Mouse (Mus musculus): ENCODE data around the gene Esam. TPM values are rescaled to one million over a fixed set of nuclear protein-coding genes. Genes with fewer than 3 reads are reported as not detected.
A peak's percentile ranks its signal among the peaks of the same experiment; 100 is the strongest.

Gene Esam
- total RNA-seq, 2 experiments from 2014 or later: 62.5 to 77.7 TPM

GRCm38 (mm10) chr9:37528225-37528970, 520 bp downstream of the Esam start:
- intact Hi-C loops (cut with DNase I): loop anchor here (5.0 kb wide), 2 partner anchors 66 to 89 kb away; no protein-coding TSS in a partner anchor
- DNase-seq (ENCODE audit: low spot score): peak; percentile 40

- intact Hi-C loops (cut with DNase I): no loop called here
- peak; percentile 83 for DNase-seq (ENCODE audit: low spot score)
Measured at GRCm38 (mm10) chr9:37530031-37530887, 2.4 kb downstream of the Esam start.

- intact Hi-C loops (cut with DNase I): no loop called here
- DNase-seq (ENCODE audit: low spot score): no peak
Measured at GRCm38 (mm10) chr9:37530888-37531705, 3.2 kb downstream of the Esam start.

DNA sequence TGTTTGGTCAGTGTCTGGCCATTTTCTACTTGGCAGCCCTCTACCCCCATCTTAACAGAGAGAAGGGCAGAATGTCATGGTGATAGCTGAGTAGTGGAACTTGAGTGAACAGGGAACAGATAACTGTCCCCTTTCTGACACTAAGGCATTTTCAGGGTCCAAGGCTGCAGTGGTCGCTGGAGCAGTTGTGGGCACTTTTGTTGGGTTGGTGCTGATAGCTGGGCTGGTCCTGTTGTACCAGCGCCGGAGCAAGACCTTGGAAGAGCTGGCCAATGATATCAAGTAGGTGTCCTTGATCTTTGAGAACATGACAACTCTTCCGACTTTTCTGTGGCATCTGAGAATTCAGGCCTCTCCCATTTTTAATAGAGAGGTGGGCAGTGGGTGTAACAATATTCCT, 9.0 kb downstream of the Esam start:
- intact Hi-C loops (cut with DNase I): no loop called here
- no peak for DNase-seq (ENCODE audit: low spot score)

- DNase-seq (ENCODE audit: low spot score): no peak
- intact Hi-C loops (cut with DNase I): no loop called here
Measured at GRCm38 (mm10) chr9:37537658-37538250, 9.9 kb downstream of the Esam start.

- intact Hi-C loops (cut with DNase I): no loop called here
- DNase-seq (ENCODE audit: low spot score): no peak
Measured at GRCm38 (mm10) chr9:37539170-37540025, 11.5 kb downstream of the Esam start, which contains the start of gene Vsig2. Gene Vsig2, plus strand, starts transcription at chr9:37539255.

- DNase-seq (ENCODE audit: low spot score): no peak
- intact Hi-C loops (cut with DNase I): no loop called here
Measured at GRCm38 (mm10) chr9:37540226-37540625, 12.3 kb downstream of the Esam start.

DNA sequence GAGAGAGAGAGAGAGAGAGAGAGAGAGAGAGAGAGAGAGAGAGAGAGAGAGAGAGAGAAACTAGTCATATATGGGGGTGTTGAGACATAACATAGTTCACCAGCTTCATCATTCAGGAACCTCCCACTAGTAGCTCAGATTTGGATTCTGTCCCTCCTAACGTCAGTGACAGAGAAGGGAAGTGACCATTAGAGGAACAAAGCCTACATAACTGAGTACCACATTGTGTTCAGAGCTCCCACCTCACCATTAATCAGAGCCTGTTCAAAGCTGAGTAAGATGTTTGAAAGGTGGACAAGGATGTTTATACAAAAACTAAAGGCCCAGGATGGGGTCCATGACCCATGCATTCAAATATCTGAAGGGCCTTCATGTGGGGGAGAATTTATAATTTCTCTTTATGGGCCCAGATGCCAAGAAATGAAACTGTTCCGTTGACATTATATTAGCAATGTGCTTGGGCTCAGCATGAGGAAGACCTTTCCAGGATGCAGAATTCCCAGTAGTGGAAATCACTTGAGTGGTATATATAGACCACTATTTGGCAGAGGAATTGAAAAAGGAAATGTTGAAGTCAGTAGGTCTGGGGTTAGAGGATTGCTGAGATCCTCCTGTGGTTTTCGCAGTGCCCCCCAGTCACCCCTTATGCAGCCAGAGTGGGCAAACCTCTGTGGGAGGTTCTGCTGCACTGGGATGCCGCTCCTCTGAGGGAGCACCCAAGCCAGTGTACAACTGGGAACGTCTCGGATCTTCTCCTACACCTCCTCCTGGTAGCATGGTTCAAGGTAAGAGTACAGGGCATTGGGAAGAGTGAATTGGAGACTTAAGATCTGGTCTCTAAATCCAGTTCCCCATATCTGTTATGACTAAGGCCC, 13.1 kb downstream of the Esam start:
- no peak for DNase-seq (ENCODE audit: low spot score)
- intact Hi-C loops (cut with DNase I): no loop called here

DNA sequence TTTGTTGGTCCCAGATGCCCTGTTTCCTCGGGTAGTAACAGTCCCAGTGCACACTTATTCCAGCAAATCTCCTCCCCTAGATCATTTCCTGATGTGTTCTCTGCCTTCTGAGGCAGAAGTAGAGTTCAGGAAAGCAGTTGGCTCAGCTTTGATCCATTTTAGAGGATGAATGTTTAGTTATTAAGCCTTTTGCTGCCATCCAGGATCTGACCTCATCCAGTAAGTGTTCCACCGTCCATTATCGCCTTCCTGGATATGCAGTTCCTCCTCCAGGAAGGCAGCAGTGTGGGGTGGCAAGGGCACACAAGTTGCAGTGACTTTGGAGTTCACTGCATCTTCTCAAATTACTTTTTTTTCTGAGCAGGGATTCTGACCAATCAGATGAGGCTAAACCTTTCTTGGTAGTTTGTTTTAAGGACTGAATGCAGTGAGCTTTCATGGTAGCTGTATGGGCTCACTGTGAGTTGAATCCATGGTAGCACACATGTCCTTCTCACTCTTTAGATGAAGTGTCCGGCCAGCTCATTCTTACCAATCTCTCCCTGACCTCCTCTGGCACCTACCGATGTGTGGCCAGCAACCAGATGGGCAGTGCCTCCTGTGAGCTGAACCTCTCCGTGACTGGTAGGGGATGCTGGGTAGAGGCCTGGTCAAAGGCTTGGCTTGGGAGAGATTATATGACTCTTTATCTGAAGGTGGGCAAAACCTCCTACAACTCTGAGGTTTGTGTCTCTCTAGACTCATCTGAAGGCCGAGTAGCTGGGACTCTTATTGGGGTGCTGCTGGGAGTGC, 14.2 kb downstream of the Esam start:
- intact Hi-C loops (cut with DNase I): no loop called here
- DNase-seq (ENCODE audit: low spot score): no peak

- DNase-seq (ENCODE audit: low spot score): no peak
Measured at GRCm38 (mm10) chr9:37543869-37544440, 16.1 kb downstream of the Esam start.

GRCm38 (mm10) chr9:37544447-37545165, 16.7 kb downstream of the Esam start:
- intact Hi-C loops (cut with DNase I): loop anchor here (1.0 to 2.0 kb wide), 2 partner anchors 18 to 82 kb away; no protein-coding TSS in a partner anchor
- peak; percentile 44 for DNase-seq (ENCODE audit: low spot score)

More at GRCm38 (mm10) chr9:37543869-37544440, 16.1 kb downstream of the Esam start:
- intact Hi-C loops (cut with DNase I): loop anchor here (2.0 kb wide), 1 partner anchor 17 kb away; no protein-coding TSS in a partner anchor

DNA sequence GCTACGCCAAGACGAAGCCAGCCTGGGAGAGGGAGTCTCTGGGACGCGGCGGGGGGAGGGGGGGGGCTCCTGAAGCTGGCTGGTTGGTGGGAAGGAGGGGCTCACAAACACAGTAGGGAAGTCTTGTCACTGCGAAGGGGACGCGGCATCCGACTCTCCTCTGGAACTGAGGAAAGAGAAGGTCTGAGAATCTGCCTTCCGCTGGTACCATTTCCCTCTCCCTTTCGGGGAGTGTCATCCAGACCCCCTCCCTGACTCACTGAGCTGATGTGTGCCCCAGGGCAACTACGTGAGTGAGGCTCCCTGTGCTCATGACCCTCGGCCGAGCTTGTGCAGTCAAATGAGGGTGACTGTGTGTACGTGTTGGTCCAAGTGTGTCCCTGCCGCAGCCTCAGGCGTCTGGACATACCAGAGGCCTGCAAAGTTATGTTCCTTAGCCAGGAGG, 17.3 kb downstream of the Esam start:
- intact Hi-C loops (cut with DNase I): loop anchor here (1.0 to 2.0 kb wide), 2 partner anchors 18 to 83 kb away; no protein-coding TSS in a partner anchor
- DNase-seq (ENCODE audit: low spot score): no peak

- intact Hi-C loops (cut with DNase I): loop anchor here (1.0 to 2.0 kb wide), 3 partner anchors 19 to 84 kb away; no protein-coding TSS in a partner anchor
- DNase-seq (ENCODE audit: low spot score): no peak
Measured at GRCm38 (mm10) chr9:37545847-37546452, 18.1 kb downstream of the Esam start.

DNA sequence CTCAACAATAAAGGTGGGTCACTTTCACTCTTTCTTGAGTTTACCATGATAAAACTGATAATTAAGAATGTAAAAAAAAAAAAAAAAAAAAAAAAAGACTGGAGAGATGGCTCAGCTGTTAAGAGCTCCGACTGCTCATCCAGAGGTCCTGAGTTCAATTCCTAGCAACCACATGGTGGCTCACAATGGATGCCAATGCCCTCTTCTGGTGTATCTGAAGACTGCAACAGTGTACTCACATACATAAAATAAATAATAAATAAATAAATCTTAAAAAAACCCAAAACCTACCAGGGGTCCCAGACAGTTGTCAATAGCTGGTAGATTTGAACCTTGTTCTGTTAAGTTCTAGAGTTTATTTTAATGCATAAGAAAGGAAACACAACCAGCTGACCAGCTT, 19.0 kb downstream of the Esam start:
- intact Hi-C loops (cut with DNase I): loop anchor here (2.0 kb wide), 1 partner anchor 68 kb away; no protein-coding TSS in a partner anchor
- DNase-seq (ENCODE audit: low spot score): no peak

GRCm38 (mm10) chr9:37550435-37550834, 22.6 kb downstream of the Esam start:
- intact Hi-C loops (cut with DNase I): no loop called here

More at GRCm38 (mm10) chr9:37550435-37550834, 22.6 kb downstream of the Esam start:
- no peak for DNase-seq (ENCODE audit: low spot score)

Data from heart, postnatal 25 days (tissue).